Mouse (Mus musculus): ENCODE measurements at regions not wholly inside any gene's neighbourhood (a gene's known extent, or its start where the extent isn't known, plus 50 kb on each side); places are given as distances from the start of the nearest gene placed in this dataset.

GRCm38 (mm10) chr14:31929161-31929707, 98.8 kb upstream of the Ankrd28 start:
- no peaks in the 10 kb centered on the region for H3K36me3 ChIP-seq
- no peak overlapping the region for H3K4me2 ChIP-seq
- 53% methylated on average over 12 of the region's 12 CpGs for WGBS
- H3K27me3 ChIP-seq = no peaks in the 10 kb centered on the region
- peak overlapping the region; percentile 82 for H3K27ac ChIP-seq
- H3K4me1 ChIP-seq = peaks cover 31% of the 10 kb centered on the region
- no peak overlapping the region for H3K9ac ChIP-seq
- no peaks in the 10 kb centered on the region for H3K9me3 ChIP-seq
- ATAC-seq (ENCODE audit: borderline replicate concordance, extremely low read depth, low FRiP score, low TSS enrichment) = 0 out of 2 replicates have a peak, but pooled peaks have one; percentile 19
- H3K4me3 ChIP-seq = no peak overlapping the region

- peak; percentile 68 for ATAC-seq (ENCODE audit: borderline replicate concordance, extremely low read depth, low FRiP score, low TSS enrichment)
- 21% methylated on average over 9 of the region's 9 CpGs for WGBS
- Histone ChIP-seq H3K27me3 (no peaks in the 10 kb centered on the region), H3K27ac (peak overlapping the region; percentile 82), H3K4me1 (peaks cover 40% of the 10 kb centered on the region), H3K9ac (no peak overlapping the region), H3K9me3 (no peaks in the 10 kb centered on the region), H3K36me3 (no peaks in the 10 kb centered on the region), H3K4me3 (no peak overlapping the region), H3K4me2 (0 out of 2 replicates have a peak overlapping the region, but pooled peaks have one; percentile 29)
Observed at GRCm38 (mm10) chr14:31930367-31930766, 98.4 kb upstream of the Galnt15 start.

- 52% methylated on average over 5 of the region's 5 CpGs for WGBS
- Histone ChIP-seq H3K27ac (no peak overlapping the region), H3K4me2 (no peak overlapping the region), H3K36me3 (no peaks in the 10 kb centered on the region), H3K9me3 (no peaks in the 10 kb centered on the region), H3K4me1 (peaks cover 40% of the 10 kb centered on the region), H3K27me3 (no peaks in the 10 kb centered on the region), H3K9ac (no peak overlapping the region), H3K4me3 (no peak overlapping the region)
- ATAC-seq (ENCODE audit: borderline replicate concordance, extremely low read depth, low FRiP score, low TSS enrichment) = no peak
Observed at GRCm38 (mm10) chr14:31931971-31932370, 96.8 kb upstream of the Galnt15 start.

- 10% methylated on average over 9 of the region's 9 CpGs for WGBS
- Histone ChIP-seq H3K36me3 (no peaks in the 10 kb centered on the region), H3K27me3 (no peaks in the 10 kb centered on the region), H3K27ac (peak overlapping the region; percentile 59; the same call in 1 of the 2 replicates), H3K9me3 (no peaks in the 10 kb centered on the region), H3K4me3 (peak overlapping the region; percentile 36), H3K4me2 (peak overlapping the region; percentile 66), H3K4me1 (peaks cover 40% of the 10 kb centered on the region), H3K9ac (peak overlapping the region; percentile 29; the same call in 1 of the 2 replicates)
- no peak for ATAC-seq (ENCODE audit: borderline replicate concordance, extremely low read depth, low FRiP score, low TSS enrichment)
Observed at GRCm38 (mm10) chr14:31933441-31933840, 95.3 kb upstream of the Galnt15 start.

GRCm38 (mm10) chr14:31933841-31934271, 94.9 kb upstream of the Galnt15 start:
- peak overlapping the region; percentile 66 for H3K4me2 ChIP-seq
- peaks cover 40% of the 10 kb centered on the region for H3K4me1 ChIP-seq
- H3K4me3 ChIP-seq = peak overlapping the region; percentile 36
- 3% methylated on average over 13 of the region's 13 CpGs for WGBS
- H3K27me3 ChIP-seq = no peaks in the 10 kb centered on the region
- no peaks in the 10 kb centered on the region for H3K9me3 ChIP-seq
- H3K36me3 ChIP-seq = no peaks in the 10 kb centered on the region
- peak; percentile 70 for ATAC-seq (ENCODE audit: borderline replicate concordance, extremely low read depth, low FRiP score, low TSS enrichment)
- H3K9ac ChIP-seq = peak overlapping the region; percentile 29; the same call in 1 of the 2 replicates
- peak overlapping the region; percentile 59 for H3K27ac ChIP-seq

- H3K9ac ChIP-seq = no peak overlapping the region; the same call in 1 of the 2 replicates
- H3K4me2 ChIP-seq = peak overlapping the region; percentile 66
- H3K27me3 ChIP-seq = no peaks in the 10 kb centered on the region
- H3K36me3 ChIP-seq = no peaks in the 10 kb centered on the region
- 2% methylated on average over 6 of the region's 6 CpGs for WGBS
- H3K4me1 ChIP-seq = peaks cover 39% of the 10 kb centered on the region
- no peaks in the 10 kb centered on the region for H3K9me3 ChIP-seq
- H3K27ac ChIP-seq = peak overlapping the region; percentile 59
- peak; percentile 21; the same call in 1 of the 2 replicates for ATAC-seq (ENCODE audit: borderline replicate concordance, extremely low read depth, low FRiP score, low TSS enrichment)
- peak overlapping the region; percentile 36 for H3K4me3 ChIP-seq
Observed at GRCm38 (mm10) chr14:31934321-31934720, 94.5 kb upstream of the Galnt15 start.

GRCm38 (mm10) chr14:31934771-31935170, 94.0 kb upstream of the Galnt15 start:
- 18% methylated on average over 3 of the region's 3 CpGs for WGBS
- no peak overlapping the region; the same call in 1 of the 2 replicates for H3K4me3 ChIP-seq
- H3K27ac ChIP-seq = peak overlapping the region; percentile 59
- no peaks in the 10 kb centered on the region for H3K27me3 ChIP-seq
- peaks cover 35% of the 10 kb centered on the region for H3K4me1 ChIP-seq
- H3K36me3 ChIP-seq = no peaks in the 10 kb centered on the region
- H3K4me2 ChIP-seq = peak overlapping the region; percentile 66
- H3K9ac ChIP-seq = no peak overlapping the region
- no peaks in the 10 kb centered on the region for H3K9me3 ChIP-seq
- ATAC-seq (ENCODE audit: borderline replicate concordance, extremely low read depth, low FRiP score, low TSS enrichment) = no peak

- Histone ChIP-seq H3K4me3 (no peak overlapping the region), H3K9ac (no peak overlapping the region), H3K36me3 (no peaks in the 10 kb centered on the region), H3K4me1 (peaks cover 28% of the 10 kb centered on the region), H3K4me2 (no peak overlapping the region), H3K27ac (peak overlapping the region; percentile 57), H3K27me3 (no peaks in the 10 kb centered on the region), H3K9me3 (no peaks in the 10 kb centered on the region)
- WGBS = 17% methylated on average over 3 of the region's 3 CpGs
- ATAC-seq (ENCODE audit: borderline replicate concordance, extremely low read depth, low FRiP score, low TSS enrichment) = no peak
Observed at GRCm38 (mm10) chr14:31935411-31935810, 93.4 kb upstream of the Galnt15 start.

GRCm38 (mm10) chr14:31936581-31936980, 92.2 kb upstream of the Galnt15 start:
- 67% methylated on average over 3 of the region's 3 CpGs for WGBS
- Histone ChIP-seq H3K4me1 (peaks cover 18% of the 10 kb centered on the region), H3K4me3 (no peak overlapping the region), H3K36me3 (no peaks in the 10 kb centered on the region), H3K9ac (no peak overlapping the region), H3K27ac (no peak overlapping the region), H3K9me3 (no peaks in the 10 kb centered on the region), H3K27me3 (no peaks in the 10 kb centered on the region), H3K4me2 (no peak overlapping the region)
- ATAC-seq (ENCODE audit: borderline replicate concordance, extremely low read depth, low FRiP score, low TSS enrichment) = no peak

- no peak overlapping the region for H3K4me2 ChIP-seq
- H3K36me3 ChIP-seq = no peaks in the 10 kb centered on the region
- H3K4me3 ChIP-seq = no peak overlapping the region
- WGBS = 82% methylated on average over 6 of the region's 6 CpGs
- no peak for ATAC-seq (ENCODE audit: borderline replicate concordance, extremely low read depth, low FRiP score, low TSS enrichment)
- H3K27ac ChIP-seq = no peak overlapping the region
- H3K9ac ChIP-seq = no peak overlapping the region
- H3K9me3 ChIP-seq = no peaks in the 10 kb centered on the region
- H3K4me1 ChIP-seq = 0 out of 2 replicates have a peak, but pooled peaks cover 3% of the 10 kb centered on the region
- H3K27me3 ChIP-seq = no peaks in the 10 kb centered on the region
Observed at GRCm38 (mm10) chr14:31940900-31941299, 87.9 kb upstream of the Galnt15 start.

GRCm38 (mm10) chr14:31942266-31942960, 86.4 kb upstream of the Galnt15 start:
- Histone ChIP-seq H3K36me3 (no peaks in the 10 kb centered on the region), H3K4me3 (no peak overlapping the region), H3K9me3 (no peaks in the 10 kb centered on the region), H3K9ac (no peak overlapping the region), H3K27me3 (no peaks in the 10 kb centered on the region), H3K4me1 (0 out of 2 replicates have a peak, but pooled peaks cover 3% of the 10 kb centered on the region), H3K4me2 (no peak overlapping the region), H3K27ac (no peak overlapping the region)
- no peak for ATAC-seq (ENCODE audit: borderline replicate concordance, extremely low read depth, low FRiP score, low TSS enrichment)
- 51% methylated on average over 3 of the region's 3 CpGs for WGBS

GRCm38 (mm10) chr14:31944682-31945081, 84.1 kb upstream of the Galnt15 start:
- Histone ChIP-seq H3K9ac (no peak overlapping the region), H3K4me2 (no peak overlapping the region)

More at GRCm38 (mm10) chr14:31944682-31945081, 84.1 kb upstream of the Galnt15 start:
- Histone ChIP-seq H3K4me3 (no peak overlapping the region), H3K4me1 (0 out of 2 replicates have a peak, but pooled peaks cover 3% of the 10 kb centered on the region), H3K27ac (no peak overlapping the region), H3K27me3 (no peaks in the 10 kb centered on the region), H3K9me3 (no peaks in the 10 kb centered on the region), H3K36me3 (no peaks in the 10 kb centered on the region)
- no peak for ATAC-seq (ENCODE audit: borderline replicate concordance, extremely low read depth, low FRiP score, low TSS enrichment)
- WGBS = 67% methylated on average over 6 of the region's 6 CpGs

All from lung, embryonic 15.5 days (tissue).